Mouse (Mus musculus) liver, embryonic 14.5 days (tissue): Measurements from ENCODE around the gene Btbd1.

Experiments used
- CTCF ChIP-seq: IDR thresholded peaks from 2 replicates; pipeline ENCODE4 v1.5.1; 2016; ENCODE audit warnings: antibody characterized with exemption, low read depth, control low read depth
- EP300 ChIP-seq: IDR thresholded peaks from 2 replicates; pipeline ENCODE4 v1.6.1; 2016; ENCODE audit warnings: antibody characterized with exemption, low read depth

DNA sequence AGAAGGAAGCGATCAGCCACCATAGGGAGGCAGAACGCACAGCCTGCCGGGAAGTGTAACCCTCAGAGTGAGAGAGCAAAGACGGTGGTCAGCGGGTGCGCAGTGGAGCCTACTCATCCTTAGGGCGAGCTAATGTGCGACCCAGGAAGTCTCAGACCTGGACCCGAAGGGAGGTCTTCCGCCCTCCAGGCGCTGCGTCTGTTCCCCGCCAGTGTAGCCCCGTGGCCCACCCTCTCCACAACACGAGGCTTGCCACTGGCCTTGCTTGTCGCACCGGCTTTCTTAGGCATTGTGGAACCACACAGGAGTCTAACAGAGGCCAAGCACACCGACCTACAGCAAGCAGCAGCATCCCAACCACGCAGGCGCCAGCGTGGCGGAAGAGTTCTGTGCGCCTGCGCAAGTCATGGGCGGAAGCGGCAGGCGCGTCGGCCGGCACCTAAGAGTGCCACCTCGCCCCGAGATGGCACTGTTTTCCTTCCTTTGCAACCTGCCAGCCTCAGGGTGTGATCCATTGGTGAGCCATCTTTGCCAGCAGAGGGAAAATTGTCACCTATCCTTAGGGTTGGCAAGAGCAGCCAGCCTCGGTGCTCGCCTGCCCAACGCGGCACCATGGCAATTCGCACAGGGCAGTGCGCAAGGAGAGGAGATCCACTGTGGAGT is 40.0 kb downstream of the Btbd1 start, which contains the start of gene 3110040N11Rik:
- peak; percentile 80 for TF ChIP-seq CTCF
- TF ChIP-seq EP300, result no peak
